Mouse (Mus musculus) limb, embryonic 12.5 days (tissue): ENCODE results near the gene Hes2. TPM values are rescaled to one million over a fixed set of nuclear protein-coding genes. Genes with fewer than 3 reads are reported as not detected.

Experiments
- ATAC-seq: fragments of 200-750 bp; cut with Nextera tagmentation; 2 replicates; pipeline ENCODE4 v1.8.0; 2017; ENCODE audit warnings: low read depth, moderate TSS enrichment; ENCODE audit not compliant: insufficient number of reproducible peaks, insufficient read depth, low FRiP score, low TSS enrichment
- H3K27ac ChIP-seq: fragments of 300-500 bp; sonication (generic); 2 replicates; pipeline ENCODE4 v1.5.1; 2016; ENCODE audit warnings: mild to moderate bottlenecking, moderate library complexity
- H3K27me3 ChIP-seq: fragments of 300-500 bp; sonication (generic); 2 replicates; pipeline ENCODE4 v1.6.1; 2016; ENCODE audit warnings: mild to moderate bottlenecking, moderate library complexity
- H3K36me3 ChIP-seq: fragments of 300-500 bp; sonication (generic); 2 replicates; pipeline ENCODE4 v1.6.1; 2016; ENCODE audit warnings: mild to moderate bottlenecking, moderate library complexity
- H3K4me1 ChIP-seq: fragments of 300-500 bp; sonication (generic); replicated peaks from 2 replicates; pipeline ENCODE4 v1.6.1; 2016
- H3K4me2 ChIP-seq: fragments of 300-500 bp; sonication (generic); 2 replicates; pipeline ENCODE4 v1.6.1; 2016; ENCODE audit warnings: mild to moderate bottlenecking, moderate library complexity
- H3K4me3 ChIP-seq: fragments of 300-500 bp; sonication (generic); replicated peaks from 2 replicates; pipeline ENCODE4 v1.5.1; 2016; ENCODE audit warnings: mild to moderate bottlenecking
- H3K9ac ChIP-seq: fragments of 300-500 bp; sonication (generic); replicated peaks from 2 replicates; pipeline ENCODE4 v1.6.1; 2016; ENCODE audit warnings: mild to moderate bottlenecking, moderate library complexity
- H3K9me3 ChIP-seq: fragments of 300-500 bp; sonication (generic); 2 replicates; pipeline ENCODE4 v1.6.1; 2016; ENCODE audit warnings: mild to moderate bottlenecking, moderate library complexity
- WGBS: fragments of 180-500 bp; shearing (Covaris S2); methylation state at CpG from one replicate; pipeline ENCODE4 v1.1.7; 2016; 5-methylcytosine and 5-hydroxymethylcytosine counted together
- polyA plus RNA-seq: library from polyadenylated mRNA; unstranded; fragments of >200 nt; fragmentation: Nextera tagmentation; extraction: Ambion mirVana; gene quantifications from 2 replicates; pipeline ENCODE4 v1.2.1, GENCODE M21; 2016

The Hes2 gene
- polyA plus RNA-seq, 1 experiment from 2014 or later: not detected

- Histone ChIP-seq H3K4me3 (no peak overlapping the region), H3K27ac (no peak overlapping the region), H3K9ac (no peak overlapping the region), H3K4me2 (peak overlapping the region; percentile 35), H3K4me1 (0 out of 2 replicates have a peak, but pooled peaks cover 3% of the 10 kb centered on the region), H3K9me3 (no peaks in the 10 kb centered on the region), H3K27me3 (peaks cover 63% of the 10 kb centered on the region), H3K36me3 (no peaks in the 10 kb centered on the region)
- WGBS: 15% methylated on average over 22 of the region's 22 CpGs
- no peak for ATAC-seq
These were observed 6.6 kb downstream of the Hes2 start for GRCm38 (mm10) chr4:152165036-152165931.

DNA sequence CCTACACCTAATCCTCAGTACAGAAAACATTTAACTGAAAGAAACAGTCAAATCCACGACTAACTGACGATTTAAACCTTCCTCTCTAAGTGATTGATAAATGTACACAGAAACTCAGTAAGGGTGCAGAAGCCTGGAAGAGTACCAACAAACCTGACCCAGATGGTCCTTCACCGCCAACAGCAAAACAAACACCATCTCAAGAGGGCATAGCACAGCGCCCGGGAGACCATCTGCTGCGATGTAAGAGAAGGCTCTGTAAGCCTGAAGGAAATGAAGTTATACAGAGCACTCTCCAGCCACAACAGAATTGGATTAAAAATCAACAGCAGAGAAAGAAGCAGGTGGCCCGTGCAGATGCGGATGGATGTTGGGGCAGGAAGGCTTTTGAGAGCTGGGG lies 9.4 kb downstream of the Hes2 start:
- H3K27ac ChIP-seq: no peak overlapping the region
- ATAC-seq: no peak
- WGBS: 77% methylated on average over 8 of the region's 8 CpGs
- peaks cover 42% of the 10 kb centered on the region for H3K27me3 ChIP-seq
- H3K9me3 ChIP-seq: no peaks in the 10 kb centered on the region
- H3K4me2 ChIP-seq: no peak overlapping the region
- H3K36me3 ChIP-seq: no peaks in the 10 kb centered on the region
- H3K4me3 ChIP-seq: no peak overlapping the region
- H3K9ac ChIP-seq: no peak overlapping the region
- 0 out of 2 replicates have a peak, but pooled peaks cover 3% of the 10 kb centered on the region for H3K4me1 ChIP-seq

DNA sequence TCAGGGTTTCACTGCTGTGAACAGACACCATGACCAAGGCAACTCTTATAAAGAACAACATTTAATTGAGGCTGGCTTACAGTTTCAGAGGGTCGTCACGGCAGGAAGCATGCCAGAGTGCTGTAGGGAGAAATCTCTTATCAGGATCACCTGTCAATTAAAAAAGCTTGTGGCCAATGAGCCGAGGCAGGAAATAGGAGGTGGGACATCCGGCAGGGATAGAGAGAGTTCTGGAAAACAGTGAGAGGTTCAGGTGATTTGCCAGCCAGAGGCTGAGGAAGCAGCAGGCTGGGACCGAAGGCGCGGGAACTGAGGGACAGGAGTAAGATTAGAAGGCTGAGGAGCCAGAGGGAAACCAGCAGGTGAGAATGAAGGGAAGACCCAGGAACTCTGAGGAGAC lies 10.4 kb downstream of the Hes2 start:
- no peak for ATAC-seq
- H3K4me1 ChIP-seq: 0 out of 2 replicates have a peak, but pooled peaks cover 3% of the 10 kb centered on the region
- H3K9ac ChIP-seq: no peak overlapping the region
- H3K36me3 ChIP-seq: no peaks in the 10 kb centered on the region
- no peaks in the 10 kb centered on the region for H3K9me3 ChIP-seq
- no peak overlapping the region for H3K4me3 ChIP-seq
- H3K27me3 ChIP-seq: peaks cover 36% of the 10 kb centered on the region
- H3K4me2 ChIP-seq: no peak overlapping the region
- WGBS: 82% methylated on average over 7 of the region's 7 CpGs
- no peak overlapping the region for H3K27ac ChIP-seq

DNA sequence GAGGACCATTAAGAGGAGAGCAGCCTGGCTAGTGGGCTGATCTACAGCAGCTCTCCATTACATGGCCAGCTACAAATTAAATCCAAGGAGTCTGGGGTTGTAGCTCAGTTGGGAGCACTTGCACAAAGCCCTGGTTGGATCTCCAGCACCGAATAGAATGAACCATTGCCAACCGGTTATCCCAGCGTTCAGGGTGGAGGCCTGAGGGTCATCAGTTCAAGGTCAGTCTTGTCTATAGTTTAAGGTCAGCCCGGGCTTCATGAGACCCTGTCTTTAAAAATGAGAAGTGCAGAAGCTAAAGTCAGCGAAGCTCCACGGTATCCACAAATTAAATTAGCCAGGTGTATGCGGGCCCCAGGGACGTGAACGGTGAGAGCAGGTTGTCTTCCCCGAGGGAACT lies 11.6 kb downstream of the Hes2 start:
- Histone ChIP-seq H3K9ac (no peak overlapping the region), H3K4me2 (no peak overlapping the region), H3K4me3 (no peak overlapping the region), H3K4me1 (0 out of 2 replicates have a peak, but pooled peaks cover 3% of the 10 kb centered on the region), H3K27me3 (peaks cover 37% of the 10 kb centered on the region), H3K27ac (no peak overlapping the region), H3K36me3 (no peaks in the 10 kb centered on the region), H3K9me3 (no peaks in the 10 kb centered on the region)
- 84% methylated on average over 10 of the region's 10 CpGs for WGBS
- no peak for ATAC-seq

DNA sequence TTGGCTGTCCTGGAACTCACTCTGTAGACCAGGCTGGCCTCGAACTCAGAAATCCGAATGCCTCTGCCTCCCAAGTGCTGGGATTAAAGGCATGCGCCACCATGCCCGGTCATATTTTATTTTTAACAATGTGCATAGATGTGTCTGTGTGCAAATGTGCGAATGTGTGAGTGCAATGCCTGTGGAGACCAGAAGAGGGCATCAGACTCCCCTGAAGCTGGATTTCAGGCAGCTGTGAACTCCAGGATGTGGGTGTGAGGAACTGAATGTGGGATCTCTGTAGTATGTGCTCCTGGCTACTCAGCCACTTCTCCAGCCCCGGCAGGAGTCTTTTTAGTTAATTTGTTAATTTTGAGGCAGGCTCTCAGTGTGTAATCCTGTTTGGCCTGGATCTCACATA lies 12.9 kb downstream of the Hes2 start:
- Histone ChIP-seq H3K27ac (no peak overlapping the region), H3K4me3 (no peak overlapping the region), H3K9ac (no peak overlapping the region), H3K36me3 (no peaks in the 10 kb centered on the region), H3K4me1 (no peaks in the 10 kb centered on the region), H3K9me3 (no peaks in the 10 kb centered on the region), H3K4me2 (no peak overlapping the region), H3K27me3 (peaks cover 41% of the 10 kb centered on the region)
- ATAC-seq: no peak
- WGBS: 85% methylated on average over 6 of the region's 6 CpGs

- Histone ChIP-seq H3K4me2 (no peak overlapping the region), H3K4me1 (0 out of 2 replicates have a peak, but pooled peaks cover 4% of the 10 kb centered on the region), H3K27ac (no peak overlapping the region), H3K36me3 (no peaks in the 10 kb centered on the region), H3K4me3 (no peak overlapping the region), H3K9me3 (no peaks in the 10 kb centered on the region), H3K9ac (no peak overlapping the region), H3K27me3 (peaks cover 44% of the 10 kb centered on the region)
- 3% methylated on average over 5 of the region's 5 CpGs for WGBS
- no peak for ATAC-seq
These were observed 14.4 kb downstream of the Hes2 start for GRCm38 (mm10) chr4:152173041-152173440.

GRCm38 (mm10) chr4:152173956-152174355 lies 15.3 kb downstream of the Hes2 start:
- no peak overlapping the region for H3K27ac ChIP-seq
- H3K4me3 ChIP-seq: no peak overlapping the region
- no peak overlapping the region for H3K9ac ChIP-seq
- peaks cover 48% of the 10 kb centered on the region for H3K27me3 ChIP-seq
- no peaks in the 10 kb centered on the region for H3K36me3 ChIP-seq
- H3K4me2 ChIP-seq: no peak overlapping the region
- no peaks in the 10 kb centered on the region for H3K9me3 ChIP-seq
- ATAC-seq: no peak
- H3K4me1 ChIP-seq: peaks cover 11% of the 10 kb centered on the region
- 82% methylated on average over 9 of the region's 9 CpGs for WGBS

DNA sequence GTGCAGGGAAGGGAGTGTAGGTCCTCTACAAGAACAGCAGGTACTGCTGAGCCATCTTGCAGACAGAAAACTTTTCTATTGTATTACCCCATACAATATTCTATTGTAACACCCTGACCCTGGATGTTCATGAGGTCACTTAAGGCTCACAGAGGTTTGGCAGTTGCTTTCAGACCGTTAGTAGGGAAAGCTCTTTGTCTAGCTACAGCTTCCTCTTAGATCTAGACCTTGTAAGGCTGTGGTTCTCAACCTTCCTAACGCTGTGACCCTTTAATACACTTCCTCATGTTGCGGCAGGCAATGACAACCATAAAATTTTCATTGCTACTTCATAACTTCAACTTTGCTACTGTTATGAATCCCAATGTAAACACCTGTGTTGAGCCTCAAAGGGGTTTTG lies 18.0 kb downstream of the Hes2 start:
- WGBS: 78% methylated on average over 3 of the region's 3 CpGs
- Histone ChIP-seq H3K27me3 (peaks cover 48% of the 10 kb centered on the region), H3K4me2 (no peak overlapping the region), H3K36me3 (no peaks in the 10 kb centered on the region), H3K4me3 (no peak overlapping the region), H3K9me3 (no peaks in the 10 kb centered on the region), H3K9ac (no peak overlapping the region), H3K27ac (no peak overlapping the region), H3K4me1 (peaks cover 17% of the 10 kb centered on the region)
- ATAC-seq: no peak

GRCm38 (mm10) chr4:152177174-152177536 lies 18.5 kb downstream of the Hes2 start:
- H3K27ac ChIP-seq: no peak overlapping the region
- 69% methylated on average over 6 of the region's 6 CpGs for WGBS
- H3K27me3 ChIP-seq: peaks cover 48% of the 10 kb centered on the region
- no peaks in the 10 kb centered on the region for H3K9me3 ChIP-seq
- H3K4me3 ChIP-seq: peak overlapping the region; percentile 64
- peak overlapping the region; percentile 97 for H3K4me2 ChIP-seq
- peak overlapping the region; percentile 86 for H3K9ac ChIP-seq
- no peak for ATAC-seq
- H3K36me3 ChIP-seq: no peaks in the 10 kb centered on the region
- peaks cover 17% of the 10 kb centered on the region for H3K4me1 ChIP-seq

DNA sequence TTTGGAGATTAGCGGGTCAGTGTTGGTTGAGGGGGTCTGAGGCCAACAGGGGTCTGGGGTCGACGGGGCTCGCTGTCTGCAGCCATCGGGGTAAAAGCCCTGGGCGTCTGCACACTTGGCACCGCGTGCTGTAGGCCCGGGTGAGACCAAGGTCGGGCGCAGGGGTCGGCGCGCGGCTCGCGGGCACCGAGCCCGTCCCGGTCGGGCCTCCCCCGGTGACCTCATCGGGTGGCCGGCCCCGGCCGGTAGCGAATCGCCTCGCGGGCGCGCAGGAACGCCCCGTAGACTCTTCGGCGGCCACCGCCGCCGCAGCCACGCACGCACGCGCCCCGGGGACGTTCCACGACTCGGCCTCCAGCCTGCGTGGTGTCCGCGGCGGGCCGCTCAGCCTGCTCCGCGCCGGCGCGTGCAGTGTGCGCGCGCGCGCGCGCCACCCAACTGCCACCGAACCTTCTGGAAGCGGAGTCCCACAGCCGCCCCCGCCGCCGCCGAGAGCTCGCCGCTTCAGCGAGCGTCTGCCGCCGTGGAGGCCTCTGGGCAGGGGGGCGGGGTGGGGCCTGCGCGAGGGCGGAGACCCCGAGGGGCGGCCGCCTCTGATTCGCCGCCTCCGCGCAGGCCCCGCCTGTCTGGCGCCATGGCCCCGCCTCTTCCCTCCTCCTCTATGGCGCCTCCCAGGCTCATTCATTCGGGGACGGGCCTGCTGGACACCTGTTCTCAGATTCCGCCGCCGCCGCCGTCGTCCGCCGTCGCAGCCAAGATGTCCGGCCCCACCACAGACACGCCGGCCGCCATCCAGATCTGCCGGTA lies 19.1 kb downstream of the Hes2 start, which contains the start of gene Acot7:
Acot7 (plus strand) TSS at position 598 of the 807 bp plus-strand sequence.
- under 1% methylated on average over 104 of the region's 108 CpGs for WGBS
- Histone ChIP-seq H3K27me3 (peaks cover 48% of the 10 kb centered on the region), H3K4me1 (peaks cover 17% of the 10 kb centered on the region)

DNA sequence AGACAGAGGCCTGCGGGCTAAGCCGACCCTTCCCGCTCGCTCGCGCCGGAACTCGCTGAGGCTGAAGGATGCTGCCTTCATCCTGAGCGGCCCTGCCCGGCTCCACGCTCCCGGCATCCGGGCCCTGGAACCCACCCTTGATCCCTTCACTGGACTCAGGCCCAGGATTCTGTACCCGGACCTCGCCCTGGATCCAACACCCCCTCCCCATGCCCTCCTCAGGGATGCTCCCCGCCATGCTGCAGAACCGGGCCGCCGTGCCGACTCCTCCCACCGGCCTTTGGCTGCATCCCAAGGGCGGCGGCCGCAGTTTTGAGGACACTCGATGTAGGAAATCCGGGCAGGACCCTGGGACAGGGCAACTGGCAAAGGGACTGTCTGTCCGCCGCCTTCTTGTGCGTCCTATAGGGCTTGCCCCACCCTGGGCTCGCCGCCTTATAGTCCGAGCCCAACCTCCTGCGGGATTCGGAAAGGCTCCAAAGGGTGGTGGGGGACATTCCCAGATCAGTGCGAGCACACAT lies 19.7 kb downstream of the Hes2 start:
- H3K4me1 ChIP-seq: peaks cover 17% of the 10 kb centered on the region

More for the DNA sequence above, 19.1 kb downstream of the Hes2 start, which contains the start of gene Acot7:
- ATAC-seq: peak; percentile 91
- H3K4me2 ChIP-seq: peak within 1 kb of the TSS; percentile 97
- peak within 1 kb of the TSS; percentile 64 for H3K4me3 ChIP-seq
- peak within 1 kb of the TSS; percentile 64; the same call in 1 of the 2 replicates for H3K27ac ChIP-seq
- H3K9ac ChIP-seq: peak within 1 kb of the TSS; percentile 86
- no peaks in the 10 kb centered on the region for H3K9me3 ChIP-seq
- H3K36me3 ChIP-seq: no peaks in the 10 kb centered on the region

More for the DNA sequence above, 19.7 kb downstream of the Hes2 start:
- H3K36me3 ChIP-seq: no peaks in the 10 kb centered on the region
- H3K27ac ChIP-seq: no peak overlapping the region
- ATAC-seq: peak; percentile 44
- peaks cover 48% of the 10 kb centered on the region for H3K27me3 ChIP-seq
- H3K4me3 ChIP-seq: peak overlapping the region; percentile 64
- peak overlapping the region; percentile 97 for H3K4me2 ChIP-seq
- 1% methylated on average over 35 of the region's 35 CpGs for WGBS
- H3K9ac ChIP-seq: peak overlapping the region; percentile 55
- no peaks in the 10 kb centered on the region for H3K9me3 ChIP-seq
